In the genomic region with DNA sequence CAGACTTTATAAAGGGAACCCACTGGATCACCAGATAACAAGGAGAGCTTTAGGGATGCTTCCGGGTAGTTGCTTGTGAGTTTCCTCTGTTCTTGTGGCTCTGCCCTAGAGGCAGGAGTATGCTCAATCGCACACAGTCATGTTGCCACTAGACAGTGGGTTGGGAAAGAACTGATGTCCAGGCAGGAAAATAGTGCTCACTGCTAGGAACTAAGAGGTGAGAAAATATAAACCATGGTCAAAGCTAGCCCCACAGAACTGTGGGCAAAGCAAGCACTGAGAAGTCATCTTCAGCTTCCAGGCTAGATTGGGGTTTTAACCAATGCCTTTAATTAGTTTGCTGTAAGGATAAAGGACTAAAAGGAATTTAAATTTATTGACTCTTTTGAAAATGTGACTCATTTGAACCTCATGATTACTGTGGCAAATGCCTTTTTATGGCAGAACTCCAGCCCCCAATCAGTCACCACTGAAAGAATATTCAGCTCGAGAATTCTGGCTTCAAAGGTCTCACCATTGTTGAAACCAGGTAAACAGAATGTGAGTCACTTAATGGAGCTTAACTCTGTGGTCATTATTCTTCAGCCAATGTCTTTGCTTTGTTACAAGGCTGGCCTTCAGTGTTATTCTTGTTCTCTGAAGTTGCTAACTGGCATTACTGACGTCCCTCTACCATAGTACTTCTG, we compare ENCODE assay signal across 13 mouse cellular contexts. TPM values are rescaled to one million over a fixed set of nuclear protein-coding genes. Genes with fewer than 3 reads are reported as not detected.
"Had no signal": no experiment of that assay in that cellular context is flagged by ENCODE, and none has a peak within 500 bp of the region (broad histone marks: within the 10 kb centered on the region; RNA-seq: fewer than 3 reads in every experiment).

No protein-coding gene starts in this region.

- ATAC-seq: liver, postnatal 0 days; lung, postnatal 0 days; midbrain, embryonic 16.5 days had no signal

- DNase-seq: liver, postnatal 0 days; lung, adult 2 months; lung, postnatal 14 days; midbrain, embryonic 14.5 days; right cerebral cortex, postnatal 14 days; thymus, adult 2 months; thymus, postnatal 25 days; thymus, postnatal 4 days had no signal

RNA-seq across cellular contexts. Expression of gene Mmp10, which starts 24.2 kb away (rescaled TPM):
- total RNA-seq: megakaryocyte progenitor cell, adult 5-6 weeks; megakaryocyte-erythroid progenitor cell, adult 5-6 weeks; neutrophil, adult 5-6 weeks had no signal
